Mouse (Mus musculus): ENCODE results near the gene Arsk.
A peak's percentile ranks its signal among the peaks of the same experiment; 100 is the strongest.

Arsk gene

GRCm38 (mm10) chr13:76021782-76022181 lies 76.7 kb downstream of the Arsk start:
- no peak for DNase-seq (ENCODE audit: low spot score)

GRCm38 (mm10) chr13:76018844-76019400 lies 79.5 kb downstream of the Arsk start:
- no peak for DNase-seq (ENCODE audit: low spot score)

GRCm38 (mm10) chr13:76017974-76018843 lies 80.3 kb downstream of the Arsk start, which contains the start of gene Rfesd:
Gene Rfesd, minus strand, starts transcription at chr13:76018719.
- peak; percentile 93 for DNase-seq (ENCODE audit: low spot score)

- DNase-seq (ENCODE audit: low spot score), result no peak
Observed at GRCm38 (mm10) chr13:76017465-76017864, 81.0 kb downstream of the Arsk start.

DNA sequence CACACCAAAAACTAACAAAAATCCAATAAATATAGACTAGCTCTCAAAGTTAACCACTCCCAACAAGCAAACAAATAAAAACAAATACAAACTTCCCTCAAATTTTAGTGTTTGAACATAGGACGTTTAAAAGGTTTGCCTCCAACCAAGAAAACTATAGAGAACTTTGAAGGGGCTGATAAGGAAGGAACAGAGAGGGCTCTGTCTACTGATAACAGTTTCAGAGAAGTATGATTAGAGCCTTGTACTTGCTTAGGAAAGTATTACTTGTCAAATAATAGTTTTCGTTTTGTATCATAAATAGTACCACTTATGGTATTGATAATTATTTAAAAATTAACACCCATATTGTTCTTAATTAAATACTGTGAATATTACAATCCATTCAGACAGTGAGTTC lies 83.9 kb downstream of the Arsk start:
- no peak for DNase-seq (ENCODE audit: low spot score)
